Mouse (Mus musculus): ENCODE measurements around the gene Gm3286. TPM values are rescaled to one million over a fixed set of nuclear protein-coding genes. Genes with fewer than 3 reads are reported as not detected.

The Gm3286 gene
- not detected for polyA plus RNA-seq (2014; fragmentation: Illumina TruSeq; extraction: RNeasy Lipid Tissue Mini Kit (QIAGEN cat#74804); ENCODE audit: low read depth, low replicate concordance)

GRCm38 (mm10) chr5:95510458-95510857 lies at the start of gene Gm3286:
TSS of gene Gm3286 (plus strand) at chr5:95510758.

Other genes with a start within 250 kb of the Gm3286 start
- gene Gm10424, start 238.0 kb upstream of the Gm3286 start, polyA plus RNA-seq (2014; fragmentation: Illumina TruSeq; extraction: RNeasy Lipid Tissue Mini Kit (QIAGEN cat#74804); ENCODE audit: low read depth, low replicate concordance): not detected
- not detected for gene Gm3259, start 204.8 kb upstream of the Gm3286 start, polyA plus RNA-seq (2014; fragmentation: Illumina TruSeq; extraction: RNeasy Lipid Tissue Mini Kit (QIAGEN cat#74804); ENCODE audit: low read depth, low replicate concordance)
- not detected for gene D5Ertd577e, start 54.0 kb upstream of the Gm3286 start, polyA plus RNA-seq (2014; fragmentation: Illumina TruSeq; extraction: RNeasy Lipid Tissue Mini Kit (QIAGEN cat#74804); ENCODE audit: low read depth, low replicate concordance)
- gene Gm7971, start 84.1 kb downstream of the Gm3286 start, polyA plus RNA-seq (2014; fragmentation: Illumina TruSeq; extraction: RNeasy Lipid Tissue Mini Kit (QIAGEN cat#74804); ENCODE audit: low read depth, low replicate concordance): not detected
- gene Gm7978, start 225.4 kb downstream of the Gm3286 start, polyA plus RNA-seq (2014; fragmentation: Illumina TruSeq; extraction: RNeasy Lipid Tissue Mini Kit (QIAGEN cat#74804); ENCODE audit: low read depth, low replicate concordance): not detected
- gene Gm7982, start 231.3 kb downstream of the Gm3286 start, polyA plus RNA-seq (2014; fragmentation: Illumina TruSeq; extraction: RNeasy Lipid Tissue Mini Kit (QIAGEN cat#74804); ENCODE audit: low read depth, low replicate concordance): not detected